Mouse (Mus musculus) forebrain, postnatal 0 days (tissue): ENCODE measurements around the gene Slc2a4. TPM values are rescaled to one million over a fixed set of nuclear protein-coding genes. Genes with fewer than 3 reads are reported as not detected.

ENCODE experiments used
- ATAC-seq: fragments of 200-750 bp; cut with Nextera tagmentation; 2 replicates; pipeline ENCODE4 v1.8.0; 2017; ENCODE audit warnings: mild to moderate bottlenecking, moderate library complexity
- DNase-seq: peaks from one replicate; pipeline ENCODE4 v3.0.0-alpha.2; 2015
- H3K27ac ChIP-seq: fragments of 300-500 bp; sonication (generic); 2 replicates; pipeline ENCODE4 v1.5.1; 2014; ENCODE audit warnings: low read depth, mild to moderate bottlenecking, antibody characterized with exemption, low read length, moderate library complexity, mixed read lengths
- H3K27me3 ChIP-seq: fragments of 300-500 bp; sonication (generic); 2 replicates; pipeline ENCODE4 v1.6.1; 2014; ENCODE audit warnings: mild to moderate bottlenecking, low read length, mixed read lengths; ENCODE audit not compliant: insufficient read depth
- H3K36me3 ChIP-seq: fragments of 300-500 bp; sonication (generic); 2 replicates; pipeline ENCODE4 v1.6.1; 2014; ENCODE audit warnings: mild to moderate bottlenecking, moderate library complexity; ENCODE audit not compliant: insufficient read depth
- H3K4me1 ChIP-seq: fragments of 300-500 bp; sonication (generic); 2 replicates; pipeline ENCODE4 v1.6.1; 2014; ENCODE audit warnings: antibody characterized with exemption; ENCODE audit not compliant: insufficient read depth
- H3K4me2 ChIP-seq: fragments of 300-500 bp; sonication (generic); 2 replicates; pipeline ENCODE4 v1.6.1; 2014; ENCODE audit warnings: low read depth, mild to moderate bottlenecking, moderate library complexity
- H3K4me3 ChIP-seq: fragments of 300-500 bp; sonication (generic); 2 replicates; pipeline ENCODE4 v1.5.1; 2014; ENCODE audit warnings: low read depth, low read length, mixed read lengths
- H3K9ac ChIP-seq: fragments of 300-500 bp; sonication (generic); 2 replicates; pipeline ENCODE4 v1.6.1; 2014; ENCODE audit warnings: mild to moderate bottlenecking
- H3K9me3 ChIP-seq: fragments of 300-500 bp; sonication (generic); 2 replicates; pipeline ENCODE4 v1.6.1; 2016; ENCODE audit warnings: low read length
- CTCF ChIP-seq: sonication (generic); IDR thresholded peaks from 2 replicates; pipeline ENCODE4 v1.5.1; 2016; ENCODE audit warnings: antibody characterized with exemption, control low read depth, low read depth
- WGBS: fragments of 180-500 bp; shearing (Covaris S2); extraction: QIAGEN DNeasy Blood & Tissue Kit; methylation state at CpG from one replicate; pipeline ENCODE4 v1.1.7; 2014; 5-methylcytosine and 5-hydroxymethylcytosine counted together
- polyA plus RNA-seq: library from polyadenylated mRNA; unstranded; fragments of >200 nt; fragmentation: Nextera tagmentation; extraction: Ambion mirVana; gene quantifications from 2 replicates; pipeline ENCODE4 v1.2.1, GENCODE M21; 2015
- total RNA-seq: library from RNA; depleted of rRNA; stranded (reverse); fragments of >200 nt; gene quantifications from 2 replicates; pipeline ENCODE4 v1.2.3, GENCODE M21; 2014

Gene Slc2a4
- total and polyA plus RNA-seq, 2 experiments from 2014 or later = 3.5 to 7.8 TPM

DNA sequence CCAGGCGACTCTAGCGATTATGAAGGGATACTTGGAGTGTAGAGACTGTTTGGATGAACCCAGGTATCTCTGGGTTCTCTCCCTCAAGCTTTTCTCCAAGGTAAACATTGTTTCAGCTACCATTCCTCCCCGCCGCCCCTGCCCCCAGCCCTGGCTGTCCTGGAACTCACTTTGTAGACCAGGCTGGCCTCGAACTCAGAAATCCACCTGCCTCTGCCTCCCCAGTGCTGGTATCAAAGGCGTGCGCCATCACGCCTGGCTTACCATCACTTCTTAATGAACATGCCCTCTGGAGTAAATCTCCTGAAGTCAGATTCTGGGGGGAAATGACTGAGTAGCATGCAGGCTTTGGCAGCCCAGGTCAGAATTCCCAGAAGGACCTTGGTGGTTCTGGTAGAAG is 34.2 kb upstream of the Slc2a4 start, which contains the start of gene Elp5:
Gene Elp5 (minus strand): TSS at position 293 of the 400 bp plus-strand sequence.
- H3K9me3 ChIP-seq = no peaks in the 10 kb centered on the region
- ATAC-seq (no peak), DNase-seq (no peak)
- peak within 1 kb of the TSS; percentile 89 for H3K4me3 ChIP-seq
- H3K4me1 ChIP-seq = peaks cover 14% of the 10 kb centered on the region
- TF ChIP-seq CTCF = no peak
- peaks cover 34% of the 10 kb centered on the region for H3K36me3 ChIP-seq
- H3K9ac ChIP-seq = peak within 1 kb of the TSS; percentile 95
- 58% methylated on average over 8 of the region's 8 CpGs for WGBS
- H3K4me2 ChIP-seq = peak within 1 kb of the TSS; percentile 74
- H3K27me3 ChIP-seq = no peaks in the 10 kb centered on the region
- peak within 1 kb of the TSS; percentile 99 for H3K27ac ChIP-seq

DNA sequence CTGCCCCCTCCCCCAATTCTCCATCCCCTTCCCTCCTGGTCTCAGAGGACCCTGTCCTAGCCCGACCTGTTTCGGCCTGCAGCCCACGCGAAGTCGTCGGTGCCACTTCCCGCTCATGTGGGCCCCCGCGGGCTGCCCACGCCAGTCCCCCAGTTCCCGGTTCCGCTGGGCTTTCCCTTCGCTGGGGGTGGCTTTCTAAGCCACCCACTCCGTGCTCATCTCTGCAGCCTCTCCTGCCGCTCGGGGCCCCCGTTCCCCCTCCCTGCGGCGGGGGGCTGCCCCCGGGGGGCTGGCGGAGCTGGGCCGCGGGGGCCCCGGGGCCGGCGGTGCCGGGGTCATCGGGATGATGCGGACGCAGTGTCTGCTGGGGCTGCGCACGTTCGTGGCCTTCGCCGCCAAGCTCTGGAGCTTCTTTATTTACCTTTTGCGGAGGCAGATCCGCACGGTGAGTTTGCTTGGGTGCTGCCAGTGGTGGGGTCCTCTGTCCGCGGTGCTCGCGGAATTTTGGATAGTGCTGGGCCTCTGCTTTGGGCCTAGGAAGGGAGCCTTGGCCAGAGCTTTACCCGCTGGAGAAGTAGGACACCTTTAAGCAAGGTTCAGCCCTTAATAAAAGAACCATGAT is 33.3 kb upstream of the Slc2a4 start, which contains the start of gene Ctdnep1:
Gene Ctdnep1 (plus strand): TSS at position 16 of the 622 bp plus-strand sequence.
- WGBS = under 1% methylated on average over 41 of the region's 43 CpGs
- Histone ChIP-seq H3K27ac (peak within 1 kb of the TSS; percentile 99), H3K4me3 (peak within 1 kb of the TSS; percentile 89), H3K4me2 (peak within 1 kb of the TSS; percentile 89), H3K36me3 (peaks cover 28% of the 10 kb centered on the region), H3K4me1 (peaks cover 14% of the 10 kb centered on the region), H3K9me3 (no peaks in the 10 kb centered on the region), H3K9ac (peak within 1 kb of the TSS; percentile 95), H3K27me3 (no peaks in the 10 kb centered on the region)
- TF ChIP-seq CTCF = no peak
- DNase-seq = peak; percentile 28
- no peak for ATAC-seq

DNA sequence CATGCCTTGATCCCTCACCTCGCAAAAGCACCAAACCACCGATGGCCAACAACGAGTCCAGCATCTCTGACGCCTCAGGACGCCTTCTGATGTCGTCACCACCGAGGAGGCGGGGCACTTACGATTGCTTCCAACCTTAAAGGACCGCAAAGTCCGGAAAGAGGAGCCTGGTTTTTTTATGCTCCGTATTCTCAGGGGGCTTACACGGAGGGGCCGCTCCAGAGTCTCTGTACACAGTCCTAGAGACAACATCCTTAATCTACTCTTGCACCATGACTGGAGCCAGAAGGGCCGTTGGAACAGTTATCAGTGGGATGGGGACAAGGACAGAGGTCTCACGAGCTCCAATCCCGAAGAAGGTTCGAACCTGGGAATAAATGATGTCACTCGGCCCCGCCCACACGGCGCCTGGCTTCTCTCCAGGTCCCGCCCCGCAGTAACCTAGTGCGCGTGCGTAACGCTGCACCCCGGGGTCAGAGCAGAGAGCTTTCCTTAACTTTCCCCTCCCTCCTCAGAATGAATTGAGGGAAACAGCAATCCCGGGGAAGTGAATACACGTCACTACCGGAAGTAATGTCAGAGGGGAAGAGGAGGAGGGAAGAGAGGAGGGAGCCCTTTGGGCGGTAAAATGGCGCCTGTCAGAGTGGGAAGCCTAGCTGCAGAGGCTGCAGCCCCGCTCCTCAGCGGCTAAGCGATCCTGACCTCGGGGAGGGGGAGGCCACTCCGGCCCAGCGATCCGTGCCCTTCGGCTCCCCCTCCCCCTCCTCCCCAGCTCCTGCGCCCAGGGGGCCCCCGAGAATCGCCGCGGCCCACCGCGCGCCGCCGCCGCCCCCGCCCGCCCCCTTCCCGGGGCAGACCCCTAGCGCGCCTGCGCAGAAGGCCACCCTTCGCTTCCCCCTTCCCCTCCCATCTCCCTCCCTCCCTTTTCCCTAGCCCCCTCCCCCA is 32.5 kb upstream of the Slc2a4 start:
- DNase-seq = peak; percentile 99
- H3K36me3 ChIP-seq = peaks cover 31% of the 10 kb centered on the region
- ATAC-seq = peak; percentile 96
- WGBS = under 1% methylated on average over 40 of the region's 60 CpGs
- TF ChIP-seq CTCF = no peak
- peak overlapping the region; percentile 95 for H3K9ac ChIP-seq
- no peaks in the 10 kb centered on the region for H3K9me3 ChIP-seq
- H3K4me2 ChIP-seq = peak overlapping the region; percentile 89
- peaks cover 14% of the 10 kb centered on the region for H3K4me1 ChIP-seq
- H3K27ac ChIP-seq = peak overlapping the region; percentile 99
- peak overlapping the region; percentile 89 for H3K4me3 ChIP-seq
- H3K27me3 ChIP-seq = no peaks in the 10 kb centered on the region

DNA sequence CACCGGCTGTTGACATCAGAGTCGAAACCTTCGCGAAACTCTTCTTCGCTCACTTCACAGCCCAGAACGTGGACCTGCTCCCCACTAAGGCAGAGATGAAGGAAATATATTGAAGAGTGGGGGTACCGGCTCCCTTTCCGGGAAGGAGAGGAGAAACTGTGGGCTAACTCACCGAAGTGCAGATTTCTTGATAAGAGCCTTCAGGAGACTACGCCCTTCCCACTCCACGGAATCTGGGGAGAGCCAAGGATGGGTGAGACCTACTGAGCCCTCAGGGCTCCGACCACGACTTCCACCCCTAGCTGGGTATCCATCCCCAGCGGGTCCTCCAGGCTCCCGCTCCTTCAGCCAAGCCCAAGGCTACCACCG is 31.8 kb upstream of the Slc2a4 start:
- Histone ChIP-seq H3K4me2 (peak overlapping the region; percentile 89), H3K27me3 (no peaks in the 10 kb centered on the region), H3K27ac (peak overlapping the region; percentile 99), H3K9me3 (no peaks in the 10 kb centered on the region), H3K4me1 (peaks cover 14% of the 10 kb centered on the region), H3K36me3 (peaks cover 32% of the 10 kb centered on the region), H3K4me3 (peak overlapping the region; percentile 89), H3K9ac (peak overlapping the region; percentile 95)
- no peak for ATAC-seq
- no peak for DNase-seq
- WGBS = 3% methylated on average over 16 of the region's 16 CpGs
- TF ChIP-seq CTCF = no peak

DNA sequence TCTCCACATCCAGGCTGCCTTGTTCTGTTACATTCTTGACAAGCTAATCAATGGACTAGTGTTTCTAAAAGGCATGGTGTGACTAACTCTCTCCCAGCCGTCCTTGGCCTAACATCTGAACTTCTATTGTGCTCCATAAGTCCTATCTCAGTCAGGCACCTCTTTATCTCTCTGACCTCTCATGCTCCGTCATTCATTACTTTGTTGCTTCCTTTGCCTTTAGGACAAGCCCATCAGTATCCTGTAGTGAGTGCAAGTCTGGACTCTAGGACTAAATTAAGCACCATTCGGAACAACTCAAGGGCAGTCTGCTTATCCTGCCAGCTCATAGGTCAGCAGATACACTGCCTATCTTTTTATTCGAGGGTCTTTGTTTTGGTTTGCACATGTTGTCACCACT is 28.3 kb upstream of the Slc2a4 start:
- DNase-seq (no peak), ATAC-seq (no peak)
- no peak overlapping the region for H3K4me2 ChIP-seq
- no peak overlapping the region for H3K9ac ChIP-seq
- H3K36me3 ChIP-seq = peaks cover 52% of the 10 kb centered on the region
- H3K27me3 ChIP-seq = no peaks in the 10 kb centered on the region
- no peaks in the 10 kb centered on the region for H3K9me3 ChIP-seq
- H3K27ac ChIP-seq = no peak overlapping the region
- peaks cover 3% of the 10 kb centered on the region; the same call in 1 of the 2 replicates for H3K4me1 ChIP-seq
- WGBS = 90% methylated on average over 4 of the region's 4 CpGs
- H3K4me3 ChIP-seq = no peak overlapping the region
- no peak for TF ChIP-seq CTCF

DNA sequence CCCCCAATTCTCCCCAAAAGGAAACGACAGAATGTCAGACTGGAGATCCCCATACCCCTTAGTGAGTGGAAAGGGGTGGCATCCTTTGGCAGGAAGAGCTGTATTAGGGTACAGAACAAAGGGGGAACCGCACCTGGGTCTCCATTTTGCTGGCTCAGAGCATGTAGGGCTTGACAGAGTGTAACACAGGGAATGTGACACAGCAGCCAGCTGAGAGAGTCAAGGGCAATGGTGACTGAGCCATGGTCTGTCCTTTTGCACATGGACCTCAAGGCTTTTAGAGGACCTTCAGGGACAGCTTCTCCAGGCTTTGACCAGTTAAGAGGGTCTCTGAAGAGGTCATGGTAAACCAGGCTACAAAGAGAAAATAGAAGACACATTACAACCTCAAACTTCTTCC is 26.9 kb upstream of the Slc2a4 start:
- ATAC-seq (no peak), DNase-seq (no peak)
- Histone ChIP-seq H3K4me2 (no peak overlapping the region), H3K27me3 (no peaks in the 10 kb centered on the region), H3K9ac (no peak overlapping the region), H3K27ac (no peak overlapping the region), H3K4me1 (peaks cover 3% of the 10 kb centered on the region; the same call in 1 of the 2 replicates), H3K4me3 (no peak overlapping the region), H3K9me3 (no peaks in the 10 kb centered on the region), H3K36me3 (peaks cover 60% of the 10 kb centered on the region)
- TF ChIP-seq CTCF = no peak
- WGBS = 96% methylated on average over 2 of the region's 2 CpGs
